Mouse (Mus musculus): ENCODE results near the gene Adig.

- no peak for TF ChIP-seq CTCF (IDR thresholded peaks at IDR 0.05; ENCODE audit: low read depth, low read length)
- no peak for TF ChIP-seq POLR2AphosphoS5 (IDR thresholded peaks at IDR 0.05; ENCODE audit: insufficient replicate concordance, low read depth, low read length)
- no peak for TF ChIP-seq TAL1 (conservative IDR thresholded peaks at IDR 0.05; ENCODE audit: low read depth, low read length)
- no peak for TF ChIP-seq GATA1 (IDR thresholded peaks at IDR 0.05; ENCODE audit: borderline replicate concordance, low read length)
Measured at GRCm38 (mm10) chr2:158554366-158554765, 52.0 kb downstream of the Adig start.

Data from G1E (cell line).